Mouse (Mus musculus): ENCODE measurements around the gene Cenps. TPM values are rescaled to one million over a fixed set of nuclear protein-coding genes. Genes with fewer than 3 reads are reported as not detected.
"Not testable (repeated sequence)": the region's sequence is repeated elsewhere in the genome, so short reads cannot be mapped to it uniquely, and the experiment has no call there.

Gene Cenps
- polyA plus RNA-seq, 1 experiment = 5.4 TPM

DNA sequence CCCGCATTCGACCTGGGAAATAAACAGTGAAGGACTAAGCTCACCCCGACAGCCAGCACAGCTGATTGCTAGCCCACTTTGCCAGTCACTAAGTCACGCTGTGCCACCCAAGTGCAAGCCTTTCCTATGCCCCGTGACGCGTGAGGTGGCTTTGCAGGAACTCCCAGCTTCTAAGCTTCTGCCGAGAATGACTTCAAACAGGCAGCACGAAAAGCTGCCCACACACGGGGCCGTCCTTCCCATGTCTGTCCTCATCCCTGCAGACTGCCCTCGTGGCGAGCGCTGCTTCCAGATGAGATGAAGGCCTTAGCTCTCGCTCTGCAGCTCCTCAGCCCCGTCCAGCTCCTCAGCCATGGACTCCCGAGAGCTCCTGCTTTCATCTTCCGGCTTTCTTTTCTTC is 9.0 kb downstream of the Cenps start:
- TF ChIP-seq CTCF (IDR thresholded peaks at IDR 0.05; ENCODE audit: extremely low read depth, insufficient read depth, low read length) (no peak), POLR2A (IDR thresholded peaks at IDR 0.05; ENCODE audit: extremely low read depth, insufficient read depth, low read length) (no peak)
- H3K4me1 ChIP-seq (ENCODE audit: control insufficient read depth, insufficient read depth, low read length) = peaks cover 2% of the 10 kb centered on the region
- H3K4me3 ChIP-seq (ENCODE audit: insufficient read depth, low read length) = no peak overlapping the region
- no peak overlapping the region for H3K27ac ChIP-seq (ENCODE audit: insufficient read depth, low read length)

GRCm38 (mm10) chr4:149126663-149127062 is 10.8 kb downstream of the Cenps start, which contains the start of gene Cort:
Gene Cort, minus strand, starts transcription at chr4:149126763.
- Histone ChIP-seq H3K27ac (ENCODE audit: insufficient read depth, low read length) (no peak within 1 kb of the TSS), H3K4me1 (ENCODE audit: control insufficient read depth, insufficient read depth, low read length) (peaks cover 2% of the 10 kb centered on the region), H3K4me3 (ENCODE audit: insufficient read depth, low read length) (no peak within 1 kb of the TSS)
- no peak for TF ChIP-seq CTCF (IDR thresholded peaks at IDR 0.05; ENCODE audit: extremely low read depth, insufficient read depth, low read length)
- no peak for TF ChIP-seq POLR2A (IDR thresholded peaks at IDR 0.05; ENCODE audit: extremely low read depth, insufficient read depth, low read length)

GRCm38 (mm10) chr4:149126115-149126509 is 11.3 kb downstream of the Cenps start:
- Histone ChIP-seq H3K4me1 (ENCODE audit: control insufficient read depth, insufficient read depth, low read length) (peaks cover 2% of the 10 kb centered on the region), H3K27ac (ENCODE audit: insufficient read depth, low read length) (no peak overlapping the region), H3K4me3 (ENCODE audit: insufficient read depth, low read length) (no peak overlapping the region)
- no peak for TF ChIP-seq POLR2A (IDR thresholded peaks at IDR 0.05; ENCODE audit: extremely low read depth, insufficient read depth, low read length)
- no peak for TF ChIP-seq CTCF (IDR thresholded peaks at IDR 0.05; ENCODE audit: extremely low read depth, insufficient read depth, low read length)

GRCm38 (mm10) chr4:149125341-149126114 is 11.9 kb downstream of the Cenps start:
- H3K4me3 ChIP-seq (ENCODE audit: insufficient read depth, low read length) = no peak overlapping the region
- H3K27ac ChIP-seq (ENCODE audit: insufficient read depth, low read length) = no peak overlapping the region
- peaks cover 2% of the 10 kb centered on the region for H3K4me1 ChIP-seq (ENCODE audit: control insufficient read depth, insufficient read depth, low read length)
- TF ChIP-seq POLR2A (IDR thresholded peaks at IDR 0.05; ENCODE audit: extremely low read depth, insufficient read depth, low read length) (no peak), CTCF (IDR thresholded peaks at IDR 0.05; ENCODE audit: extremely low read depth, insufficient read depth, low read length) (no peak)

- TF ChIP-seq CTCF (IDR thresholded peaks at IDR 0.05; ENCODE audit: extremely low read depth, insufficient read depth, low read length) (no peak), POLR2A (IDR thresholded peaks at IDR 0.05; ENCODE audit: extremely low read depth, insufficient read depth, low read length) (no peak)
- no peak overlapping the region for H3K27ac ChIP-seq (ENCODE audit: insufficient read depth, low read length)
- peaks cover 2% of the 10 kb centered on the region for H3K4me1 ChIP-seq (ENCODE audit: control insufficient read depth, insufficient read depth, low read length)
- no peak overlapping the region for H3K4me3 ChIP-seq (ENCODE audit: insufficient read depth, low read length)
Measured at GRCm38 (mm10) chr4:149123432-149123831, 14.0 kb downstream of the Cenps start.

GRCm38 (mm10) chr4:149119978-149120562 is 17.4 kb downstream of the Cenps start:
- H3K4me1 ChIP-seq (ENCODE audit: control insufficient read depth, insufficient read depth, low read length); H3K4me3 ChIP-seq (ENCODE audit: insufficient read depth, low read length); H3K27ac ChIP-seq (ENCODE audit: insufficient read depth, low read length): not testable (repeated sequence)

DNA sequence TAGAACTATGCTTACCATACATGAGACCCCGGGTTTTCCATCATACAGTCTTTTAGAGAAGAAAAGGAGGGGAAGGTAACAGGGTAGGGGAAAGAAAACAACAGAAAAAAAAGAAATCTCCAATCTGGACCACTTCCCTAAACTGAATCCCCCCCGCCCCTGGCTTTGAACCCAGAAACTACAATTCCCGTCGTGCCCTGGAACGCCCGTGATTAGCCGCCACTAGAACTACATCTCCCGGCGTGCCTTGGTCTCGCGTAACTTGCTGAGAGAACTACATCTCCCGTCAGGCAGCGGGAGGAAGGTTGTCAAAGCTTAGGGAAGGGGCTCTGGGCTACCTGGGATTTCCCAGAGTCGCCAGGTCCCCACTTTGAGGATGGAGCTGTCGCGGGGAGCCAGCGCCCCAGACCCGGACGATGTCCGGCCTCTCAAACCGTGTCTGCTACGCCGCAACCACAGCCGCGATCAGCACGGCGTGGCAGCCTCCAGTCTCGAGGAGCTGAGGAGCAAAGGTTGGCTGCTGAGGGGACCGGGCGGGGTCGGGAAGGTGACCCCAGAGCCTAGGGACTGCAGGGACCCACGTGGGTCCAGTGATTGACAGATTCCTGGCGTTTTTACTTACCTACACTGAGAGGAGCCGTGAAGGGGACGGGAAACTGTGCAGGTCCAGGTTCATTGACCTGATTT is 33.4 kb downstream of the Cenps start, which contains the start of gene Dffa:
Dffa (plus strand) TSS at position 272 of the 687 bp plus-strand sequence.
- TF ChIP-seq POLR2A (IDR thresholded peaks at IDR 0.05; ENCODE audit: extremely low read depth, insufficient read depth, low read length) = peak; percentile 79
- no peak for TF ChIP-seq CTCF (IDR thresholded peaks at IDR 0.05; ENCODE audit: extremely low read depth, insufficient read depth, low read length)
- Histone ChIP-seq H3K27ac (ENCODE audit: insufficient read depth, low read length) (no peak within 1 kb of the TSS), H3K4me1 (ENCODE audit: control insufficient read depth, insufficient read depth, low read length) (no peaks in the 10 kb centered on the region; the same call in 1 of the 2 replicates)

DNA sequence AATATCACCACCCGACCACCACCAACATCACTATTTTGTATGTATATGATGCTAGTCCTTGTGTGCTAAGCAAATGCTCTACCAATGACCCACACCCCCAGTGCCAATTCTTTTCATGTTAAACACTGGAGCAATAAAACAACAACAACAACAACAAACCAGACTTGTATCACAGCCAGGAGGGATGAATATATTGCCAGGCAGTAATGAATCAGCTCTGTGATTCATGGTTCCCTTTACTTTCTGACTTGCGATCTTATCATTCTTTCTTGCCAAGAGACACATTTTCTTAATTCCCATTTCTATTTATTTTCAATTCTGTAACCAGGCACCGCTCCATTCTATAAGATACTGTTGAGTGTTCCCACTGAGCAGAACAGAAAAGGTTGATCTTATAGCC is 36.0 kb downstream of the Cenps start:
- no peak overlapping the region for H3K27ac ChIP-seq (ENCODE audit: insufficient read depth, low read length)
- TF ChIP-seq CTCF (IDR thresholded peaks at IDR 0.05; ENCODE audit: extremely low read depth, insufficient read depth, low read length) = no peak
- TF ChIP-seq POLR2A (IDR thresholded peaks at IDR 0.05; ENCODE audit: extremely low read depth, insufficient read depth, low read length) = no peak
- peaks cover 3% of the 10 kb centered on the region; the same call in 1 of the 2 replicates for H3K4me1 ChIP-seq (ENCODE audit: control insufficient read depth, insufficient read depth, low read length)
- no peak overlapping the region for H3K4me3 ChIP-seq (ENCODE audit: insufficient read depth, low read length)

More for the DNA sequence above, 33.4 kb downstream of the Cenps start, which contains the start of gene Dffa:
- H3K4me3 ChIP-seq (ENCODE audit: insufficient read depth, low read length) = peak within 1 kb of the TSS; percentile 90

DNA sequence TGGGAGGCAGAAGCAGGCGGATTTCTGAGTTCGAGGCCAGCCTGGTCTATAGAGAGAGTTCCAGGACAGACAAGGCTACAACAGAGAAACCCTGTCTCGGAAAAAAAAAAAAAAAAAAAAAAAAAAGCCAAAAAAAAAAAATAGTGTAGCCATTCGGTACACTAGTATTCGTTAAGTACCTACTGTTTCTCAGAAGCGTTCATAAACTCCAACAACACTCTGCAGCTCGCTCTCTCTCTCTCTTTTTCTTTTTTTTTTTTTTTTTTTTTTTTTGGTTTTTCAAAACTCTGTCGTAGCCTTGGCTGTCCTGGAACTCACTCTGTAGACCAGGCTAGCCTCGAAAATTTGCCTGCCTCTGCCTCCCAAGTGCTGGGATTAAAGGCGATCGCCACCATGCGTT is 37.0 kb downstream of the Cenps start:
- H3K4me3 ChIP-seq (ENCODE audit: insufficient read depth, low read length); H3K27ac ChIP-seq (ENCODE audit: insufficient read depth, low read length); H3K4me1 ChIP-seq (ENCODE audit: control insufficient read depth, insufficient read depth, low read length): not testable (repeated sequence)
